Mouse (Mus musculus): Measurements from ENCODE around the gene Syt2.

Syt2 gene

GRCm38 (mm10) chr1:134650816-134651215 lies 4.3 kb downstream of the Syt2 start:
- DNase-seq (ENCODE audit: low spot score in 2 of 2) = no peak

GRCm38 (mm10) chr1:134651268-134651850 lies 4.9 kb downstream of the Syt2 start:
- no peak for DNase-seq (ENCODE audit: low spot score in 2 of 2)

- DNase-seq (ENCODE audit: low spot score in 2 of 2) = peak in 1 of 2 experiments; percentile 13
Observed at GRCm38 (mm10) chr1:134651851-134652398, 5.4 kb downstream of the Syt2 start.

- DNase-seq (ENCODE audit: low spot score in 2 of 2) = no peak
Observed at GRCm38 (mm10) chr1:134653603-134654257, 7.3 kb downstream of the Syt2 start.

- no peak for DNase-seq (ENCODE audit: low spot score in 2 of 2)
Observed at GRCm38 (mm10) chr1:134658841-134659240, 12.4 kb downstream of the Syt2 start.

GRCm38 (mm10) chr1:134660163-134660562 lies 13.7 kb downstream of the Syt2 start:
- no peak for DNase-seq (ENCODE audit: low spot score in 2 of 2)

- no peak for DNase-seq (ENCODE audit: low spot score in 2 of 2)
Observed at GRCm38 (mm10) chr1:134671234-134672070, 25.0 kb downstream of the Syt2 start.

GRCm38 (mm10) chr1:134674312-134674711 lies 27.8 kb downstream of the Syt2 start:
- DNase-seq (ENCODE audit: low spot score in 2 of 2) = no peak

- DNase-seq (ENCODE audit: low spot score in 2 of 2) = peak in 1 of 2 experiments; percentile 36
Observed at GRCm38 (mm10) chr1:134679445-134679844, 33.0 kb downstream of the Syt2 start.

GRCm38 (mm10) chr1:134680617-134681016 lies 34.1 kb downstream of the Syt2 start:
- DNase-seq (ENCODE audit: low spot score in 2 of 2) = no peak

- DNase-seq (ENCODE audit: low spot score in 2 of 2) = no peak
Observed at GRCm38 (mm10) chr1:134682460-134682859, 36.0 kb downstream of the Syt2 start.

- DNase-seq (ENCODE audit: low spot score in 2 of 2) = no peak
Observed at GRCm38 (mm10) chr1:134686834-134687421, 40.5 kb downstream of the Syt2 start.

- no peak for DNase-seq (ENCODE audit: low spot score in 2 of 2)
Observed at GRCm38 (mm10) chr1:134696302-134696701, 49.8 kb downstream of the Syt2 start.

- DNase-seq (ENCODE audit: low spot score in 2 of 2) = no peak
Observed at GRCm38 (mm10) chr1:134697073-134697472, 50.6 kb downstream of the Syt2 start.

- no peak for DNase-seq (ENCODE audit: low spot score in 2 of 2)
Observed at GRCm38 (mm10) chr1:134697522-134698250, 51.2 kb downstream of the Syt2 start.

GRCm38 (mm10) chr1:134698486-134698885 lies 52.0 kb downstream of the Syt2 start:
- DNase-seq (ENCODE audit: low spot score in 2 of 2) = no peak

- DNase-seq (ENCODE audit: low spot score in 2 of 2) = no peak
Observed at GRCm38 (mm10) chr1:134699390-134699789, 52.9 kb downstream of the Syt2 start.

- no peak for DNase-seq (ENCODE audit: low spot score in 2 of 2)
Observed at GRCm38 (mm10) chr1:134700151-134700550, 53.7 kb downstream of the Syt2 start.

GRCm38 (mm10) chr1:134700634-134701033 lies 54.2 kb downstream of the Syt2 start:
- DNase-seq (ENCODE audit: low spot score in 2 of 2) = no peak

- DNase-seq (ENCODE audit: low spot score in 2 of 2) = no peak
Observed at GRCm38 (mm10) chr1:134701191-134701590, 54.7 kb downstream of the Syt2 start.

- DNase-seq (ENCODE audit: low spot score in 2 of 2) = no peak
Observed at GRCm38 (mm10) chr1:134703232-134703631, 56.8 kb downstream of the Syt2 start.
